Mouse (Mus musculus) gastrocnemius, adult 2 months (tissue): ENCODE data around the gene Atp6v1c2. TPM values are rescaled to one million over a fixed set of nuclear protein-coding genes. Genes with fewer than 3 reads are reported as not detected.

Experiments
- DNase-seq: peaks from one replicate; pipeline ENCODE4 v3.0.0; 2022
- H3K27ac ChIP-seq: fragments of 200-600 bp; 2 replicates; pipeline ENCODE4 v1.8.1; 2022; ENCODE audit warnings: mild to moderate bottlenecking
- H3K4me3 ChIP-seq: fragments of 200-600 bp; 2 replicates; pipeline ENCODE4 v1.8.1; 2022; ENCODE audit warnings: mild to moderate bottlenecking, moderate library complexity
- CTCF ChIP-seq: fragments of 200-600 bp; IDR thresholded peaks from 2 replicates; pipeline ENCODE4 v1.8.1; 2022; ENCODE audit warnings: antibody characterized with exemption, mild to moderate bottlenecking, moderate library complexity
- intact Hi-C: fragments of 180-260 bp; cut with DNase I; formaldehyde crosslinking; loops from one replicate; pipeline ENCODE4 v1.15.1; 2025
- total RNA-seq, 2 experiments: library from RNA; stranded (reverse); gene quantifications; 2 replicates each; pipeline ENCODE4 v1.2.3; 2021

Atp6v1c2 gene
- total RNA-seq, 2 experiments from 2014 or later, result not detected

DNA sequence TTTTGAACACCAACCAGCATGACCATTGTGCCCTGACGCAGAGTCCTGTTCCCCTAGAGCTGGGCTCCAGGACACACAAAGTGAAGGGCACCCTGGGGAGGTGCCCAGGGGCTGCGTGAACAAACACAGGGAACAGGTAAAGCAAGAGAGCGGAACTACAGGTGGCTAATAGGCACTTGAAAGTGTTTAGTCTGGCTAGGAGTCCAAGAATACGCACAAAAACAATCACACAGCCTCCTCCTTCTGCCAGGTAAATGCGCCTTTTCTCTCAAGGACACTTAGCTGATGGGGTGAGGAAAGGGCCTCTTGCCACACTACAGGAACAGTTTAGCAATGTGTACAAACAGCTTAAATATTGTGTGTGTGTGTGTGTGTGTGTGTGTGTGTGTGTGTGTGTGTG is 13.1 kb downstream of the Atp6v1c2 start:
- no peak for TF ChIP-seq CTCF
- H3K27ac ChIP-seq, result no peak overlapping the region
- DNase-seq, result no peak
- no peak overlapping the region for H3K4me3 ChIP-seq
- intact Hi-C loops, result no loop called here

GRCm38 (mm10) chr12:17310852-17311839 is 18.0 kb downstream of the Atp6v1c2 start:
- DNase-seq, result no peak
- H3K4me3 ChIP-seq, result no peak overlapping the region
- H3K27ac ChIP-seq, result no peak overlapping the region
- intact Hi-C loops, result no loop called here
- no peak for TF ChIP-seq CTCF

DNA sequence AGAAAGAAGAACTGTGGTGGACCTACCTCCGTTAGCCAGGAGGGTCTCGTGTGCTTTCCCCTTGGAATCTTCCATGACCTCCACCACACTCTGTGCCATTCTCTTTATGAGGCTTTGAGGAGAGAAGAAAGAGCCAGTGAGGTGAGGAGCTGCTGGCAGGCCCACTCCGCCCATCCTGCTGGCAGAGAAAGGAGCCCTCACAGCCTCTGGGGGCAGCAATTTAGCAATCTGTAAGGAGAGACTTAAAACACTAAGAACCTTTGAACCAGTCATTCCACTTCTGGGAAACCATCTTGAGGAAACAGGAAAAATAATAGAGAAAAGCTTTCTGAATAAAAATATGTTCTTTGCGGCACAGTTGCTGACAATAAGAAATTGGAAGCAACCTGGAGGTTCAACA is 20.9 kb downstream of the Atp6v1c2 start:
- intact Hi-C loops, result no loop called here
- no peak for TF ChIP-seq CTCF
- no peak overlapping the region for H3K4me3 ChIP-seq
- H3K27ac ChIP-seq, result no peak overlapping the region
- DNase-seq, result no peak

DNA sequence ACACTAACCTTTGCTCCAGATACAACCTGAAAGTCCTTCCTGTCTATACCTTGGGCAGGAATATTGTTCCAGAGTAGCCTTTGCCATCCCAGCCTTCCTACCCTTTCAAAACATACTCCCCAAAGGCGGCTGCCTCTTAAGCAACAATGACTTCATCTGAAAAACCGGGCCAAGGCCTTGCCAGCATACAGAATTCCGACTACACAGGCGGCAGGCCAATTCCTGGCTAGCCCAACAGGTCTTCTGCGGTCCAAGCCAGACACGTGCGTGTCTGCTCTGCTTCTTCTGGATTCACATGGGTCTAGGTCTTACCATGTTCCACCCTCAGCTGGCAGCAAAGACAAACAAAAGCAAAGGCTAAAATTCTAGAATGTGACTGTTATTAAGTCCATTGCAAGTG is 23.7 kb downstream of the Atp6v1c2 start:
- Histone ChIP-seq H3K4me3 (no peak overlapping the region), H3K27ac (no peak overlapping the region)
- TF ChIP-seq CTCF, result no peak
- peak; percentile 53 for DNase-seq
- intact Hi-C loops, result no loop called here

GRCm38 (mm10) chr12:17299902-17300301 is 29.3 kb downstream of the Atp6v1c2 start:
- no peak for TF ChIP-seq CTCF
- intact Hi-C loops, result no loop called here
- no peak overlapping the region for H3K4me3 ChIP-seq
- H3K27ac ChIP-seq, result no peak overlapping the region
- no peak for DNase-seq

DNA sequence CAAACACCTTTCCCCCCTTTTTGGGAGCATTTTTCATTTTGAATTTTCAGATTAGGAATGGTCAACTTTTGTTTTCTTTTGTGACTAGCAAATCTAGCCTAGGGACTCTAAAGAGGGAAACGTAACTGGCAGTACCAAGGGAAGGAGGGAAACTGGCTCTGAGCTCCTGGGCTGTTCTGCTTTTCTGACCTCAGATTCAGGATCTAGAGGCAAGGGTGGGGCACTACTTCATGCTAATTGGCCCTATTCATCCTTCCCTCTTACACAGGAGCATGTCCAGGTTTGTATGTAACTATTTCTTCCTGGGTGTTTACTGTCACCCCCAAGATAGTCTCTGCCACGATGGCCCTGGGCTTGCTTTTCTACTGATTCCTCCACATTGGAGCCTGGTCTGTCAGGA is 32.3 kb downstream of the Atp6v1c2 start:
- no peak for TF ChIP-seq CTCF
- H3K27ac ChIP-seq, result no peak overlapping the region
- H3K4me3 ChIP-seq, result no peak overlapping the region
- no peak for DNase-seq
- intact Hi-C loops, result no loop called here

GRCm38 (mm10) chr12:17290569-17290968 is 38.6 kb downstream of the Atp6v1c2 start:
- DNase-seq, result no peak
- no peak for TF ChIP-seq CTCF
- intact Hi-C loops, result no loop called here
- H3K4me3 ChIP-seq, result no peak overlapping the region
- no peak overlapping the region for H3K27ac ChIP-seq

DNA sequence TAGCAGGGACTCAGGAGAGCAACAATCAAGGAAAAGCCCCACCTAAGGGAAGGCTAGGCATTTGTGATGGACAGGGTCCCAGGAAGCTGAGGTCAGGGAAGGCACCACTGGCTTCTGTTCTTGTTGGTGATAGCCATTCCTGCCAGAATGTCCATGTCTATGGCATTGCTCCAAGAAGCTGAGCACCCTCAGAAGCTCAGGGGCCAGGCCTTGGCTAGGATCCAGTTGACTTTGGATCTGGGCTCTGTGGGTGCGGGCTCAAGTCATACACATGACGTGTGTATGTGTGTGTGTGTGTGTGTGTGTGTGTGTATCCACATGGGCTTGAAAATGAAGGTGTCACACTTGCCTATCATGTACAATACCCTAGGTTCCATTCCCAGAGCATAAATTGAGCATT is 39.2 kb downstream of the Atp6v1c2 start:
- no peak overlapping the region for H3K27ac ChIP-seq
- no peak for TF ChIP-seq CTCF
- intact Hi-C loops, result no loop called here

GRCm38 (mm10) chr12:17289060-17289459 is 40.1 kb downstream of the Atp6v1c2 start:
- no peak overlapping the region for H3K27ac ChIP-seq
- H3K4me3 ChIP-seq, result no peak overlapping the region
- intact Hi-C loops, result no loop called here
- TF ChIP-seq CTCF, result no peak
- DNase-seq, result no peak

More for the DNA sequence above, 39.2 kb downstream of the Atp6v1c2 start:
- H3K4me3 ChIP-seq, result no peak overlapping the region
- no peak for DNase-seq

GRCm38 (mm10) chr12:17288496-17288895 is 40.7 kb downstream of the Atp6v1c2 start:
- TF ChIP-seq CTCF, result no peak
- intact Hi-C loops, result no loop called here
- DNase-seq, result no peak
- H3K27ac ChIP-seq, result no peak overlapping the region
- no peak overlapping the region for H3K4me3 ChIP-seq

DNA sequence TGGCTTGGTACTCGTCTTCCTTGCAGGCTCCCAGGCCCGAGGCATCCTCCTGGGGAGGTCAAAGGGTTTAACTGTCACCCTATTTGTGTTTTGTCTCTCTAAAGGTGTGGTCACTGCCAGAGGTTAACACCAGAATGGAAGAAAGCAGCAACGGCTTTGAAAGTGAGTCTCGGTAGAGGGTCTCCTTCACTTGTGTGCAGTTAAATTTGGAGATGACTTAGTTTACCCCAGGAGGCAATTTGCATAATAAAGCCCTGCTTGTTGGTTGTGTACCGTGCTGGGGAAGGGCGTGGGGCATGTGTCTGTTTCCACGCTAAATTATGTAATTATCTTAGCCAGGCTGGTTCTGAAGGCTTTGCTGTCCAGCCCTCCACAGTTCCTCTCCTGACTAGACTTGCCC is 55.3 kb downstream of the Atp6v1c2 start:
- Histone ChIP-seq H3K4me3 (no peak overlapping the region), H3K27ac (no peak overlapping the region)
- intact Hi-C loops, result no loop called here
- no peak for TF ChIP-seq CTCF
- no peak for DNase-seq

- intact Hi-C loops, result no loop called here
- peak; percentile 51 for DNase-seq
- TF ChIP-seq CTCF, result peak; percentile 61
- Histone ChIP-seq H3K27ac (no peak overlapping the region), H3K4me3 (no peak overlapping the region)
These were observed 57.9 kb downstream of the Atp6v1c2 start for GRCm38 (mm10) chr12:17271272-17271671.

- intact Hi-C loops, result no loop called here
- no peak for DNase-seq
- peak overlapping the region; percentile 93 for H3K4me3 ChIP-seq
- peak overlapping the region; percentile 92 for H3K27ac ChIP-seq
- TF ChIP-seq CTCF, result no peak
These were observed 61.8 kb downstream of the Atp6v1c2 start for GRCm38 (mm10) chr12:17267316-17267715.

GRCm38 (mm10) chr12:17266673-17266990 is 62.5 kb downstream of the Atp6v1c2 start:
- intact Hi-C loops, result no loop called here

More at GRCm38 (mm10) chr12:17266673-17266990, 62.5 kb downstream of the Atp6v1c2 start:
- Histone ChIP-seq H3K27ac (peak overlapping the region; percentile 92), H3K4me3 (peak overlapping the region; percentile 93)
- no peak for DNase-seq
- no peak for TF ChIP-seq CTCF
